Mouse (Mus musculus) frontal cortex, adult (tissue): ENCODE results near the gene D230025D16Rik.
"Not testable (repeated sequence)": the region's sequence is repeated elsewhere in the genome, so short reads cannot be mapped to it uniquely, and the experiment has no call there.

Source experiments
- ATAC-seq: cut with Nextera tagmentation; 2 replicates; pipeline ENCODE4 v1.9.2; 2017; ENCODE audit warnings: mild to moderate bottlenecking, moderate library complexity, mixed read lengths; ENCODE audit not compliant: low TSS enrichment

The D230025D16Rik gene

GRCm38 (mm10) chr8:105291802-105292201 is 66.9 kb downstream of the D230025D16Rik start:
- not testable (repeated sequence) for ATAC-seq

DNA sequence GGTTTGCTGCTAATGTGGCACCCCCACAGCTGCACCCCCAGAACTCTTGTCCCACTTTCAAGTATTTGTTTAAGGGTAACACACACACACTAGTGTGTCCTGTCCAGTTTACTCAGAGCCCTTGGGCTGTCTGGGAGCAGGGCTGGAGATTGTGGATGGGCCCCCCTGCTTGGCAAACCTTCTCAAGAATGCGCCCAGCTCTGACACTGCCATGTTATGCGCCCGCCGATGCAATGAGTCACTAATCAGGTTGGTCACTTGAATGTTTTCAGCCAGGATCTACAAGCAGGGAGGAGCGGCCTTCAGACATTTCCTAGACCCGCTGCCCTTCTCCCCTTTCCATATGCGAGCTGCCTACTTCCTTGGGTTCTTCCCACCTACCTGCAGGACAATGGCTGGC is 67.5 kb downstream of the D230025D16Rik start:
- no peak for ATAC-seq

GRCm38 (mm10) chr8:105293405-105293804 is 68.5 kb downstream of the D230025D16Rik start:
- ATAC-seq: no peak

GRCm38 (mm10) chr8:105294776-105295175 is 69.8 kb downstream of the D230025D16Rik start:
- no peak for ATAC-seq

DNA sequence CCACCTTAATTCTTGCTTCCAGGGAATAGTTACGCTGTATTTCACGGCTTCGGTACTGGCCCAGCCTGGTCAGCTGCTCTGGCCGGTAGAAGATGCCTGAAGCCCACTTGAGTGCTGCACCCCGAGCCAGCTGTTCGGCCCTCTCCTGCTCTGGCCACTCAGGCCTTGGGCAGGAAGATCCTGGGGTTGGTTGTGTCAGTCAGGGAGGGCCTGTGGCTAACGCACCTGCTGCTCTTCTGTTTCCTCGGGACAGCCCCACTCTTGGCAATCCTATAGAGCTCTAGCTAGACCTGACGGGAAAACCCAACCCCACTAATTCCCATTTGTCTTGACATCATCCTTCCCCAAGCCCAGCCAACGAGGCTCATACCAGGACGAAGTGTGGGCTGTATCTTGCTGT is 70.3 kb downstream of the D230025D16Rik start:
- no peak for ATAC-seq

GRCm38 (mm10) chr8:105295895-105296573 is 71.1 kb downstream of the D230025D16Rik start, which contains the start of gene Exoc3l:
Gene Exoc3l (minus strand): TSS chr8:105296101.
- no peak for ATAC-seq

DNA sequence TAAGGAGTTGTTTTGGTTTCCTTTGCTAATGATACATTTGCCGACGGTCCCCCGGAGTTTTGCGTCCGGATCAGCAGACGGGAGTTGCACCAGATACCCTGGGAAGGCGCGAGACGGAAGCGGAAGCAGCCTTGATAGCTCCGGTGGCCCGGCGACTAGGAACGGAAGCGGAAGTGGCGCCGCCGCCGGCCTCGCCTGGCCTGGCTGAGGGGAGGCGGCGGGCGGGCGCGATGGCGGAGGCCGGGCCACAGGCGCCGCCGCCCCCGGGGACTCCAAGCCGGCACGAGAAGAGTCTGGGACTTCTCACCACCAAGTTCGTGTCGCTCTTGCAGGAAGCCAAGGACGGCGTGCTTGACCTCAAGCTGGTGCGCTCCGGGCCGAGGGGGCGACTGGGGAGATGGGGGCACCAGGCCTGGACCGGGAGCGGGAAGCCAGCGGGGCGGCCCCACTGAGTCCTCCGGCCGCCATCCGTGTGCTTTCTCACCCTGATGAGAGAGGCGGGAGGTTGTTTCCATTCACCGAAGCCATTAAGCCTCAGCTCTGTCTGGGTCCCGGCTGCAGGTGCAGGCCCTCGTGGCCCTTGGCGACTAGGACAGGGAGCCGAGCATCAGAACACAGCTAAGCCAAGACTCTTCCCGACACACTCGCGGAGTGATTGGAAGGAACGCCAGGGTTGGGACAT is 72.7 kb downstream of the D230025D16Rik start, which contains the start of gene E2f4:
E2f4 (plus strand) TSS at position 153 of the 682 bp plus-strand sequence.
- ATAC-seq: peak; percentile 95

DNA sequence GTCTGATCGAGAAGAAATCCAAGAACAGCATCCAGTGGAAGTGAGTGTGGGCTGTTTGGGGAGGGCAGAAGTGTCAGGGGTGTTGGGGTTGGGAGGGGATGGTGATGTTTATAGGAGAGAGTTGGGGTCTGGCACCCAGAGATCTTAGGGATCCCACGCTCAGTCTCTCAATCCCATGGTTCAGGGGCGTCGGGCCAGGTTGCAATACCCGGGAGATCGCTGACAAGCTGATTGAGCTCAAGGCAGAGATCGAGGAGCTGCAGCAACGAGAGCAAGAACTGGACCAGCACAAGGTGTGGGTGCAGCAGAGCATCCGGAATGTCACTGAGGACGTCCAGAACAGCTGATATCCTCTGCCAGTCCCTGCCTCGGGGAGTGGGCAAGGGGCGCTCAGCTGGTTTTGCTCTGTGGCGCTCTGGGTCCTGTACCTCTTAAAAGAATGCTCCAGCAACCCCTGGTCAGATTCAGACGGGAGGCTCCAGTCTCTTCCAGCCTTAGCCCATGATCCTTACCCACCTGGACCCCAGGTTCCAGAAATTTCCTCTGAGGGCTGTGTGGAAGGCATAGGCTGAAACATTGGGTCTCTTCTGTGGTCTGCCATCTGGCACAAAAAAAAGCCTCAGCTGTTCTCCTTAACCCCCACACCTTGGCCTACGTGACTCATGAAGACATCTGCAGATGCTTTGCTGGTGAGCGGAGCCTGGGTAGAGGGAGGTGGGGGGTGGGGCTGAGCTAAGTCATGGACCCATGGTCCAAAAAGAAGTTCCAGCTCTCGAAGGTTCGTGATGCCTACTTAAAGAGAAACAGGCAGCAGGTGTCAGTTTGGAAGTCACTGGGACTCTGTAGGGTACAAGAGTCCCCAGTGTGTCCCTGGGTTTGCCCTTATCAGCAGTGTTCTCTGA is 73.7 kb downstream of the D230025D16Rik start:
- no peak for ATAC-seq

DNA sequence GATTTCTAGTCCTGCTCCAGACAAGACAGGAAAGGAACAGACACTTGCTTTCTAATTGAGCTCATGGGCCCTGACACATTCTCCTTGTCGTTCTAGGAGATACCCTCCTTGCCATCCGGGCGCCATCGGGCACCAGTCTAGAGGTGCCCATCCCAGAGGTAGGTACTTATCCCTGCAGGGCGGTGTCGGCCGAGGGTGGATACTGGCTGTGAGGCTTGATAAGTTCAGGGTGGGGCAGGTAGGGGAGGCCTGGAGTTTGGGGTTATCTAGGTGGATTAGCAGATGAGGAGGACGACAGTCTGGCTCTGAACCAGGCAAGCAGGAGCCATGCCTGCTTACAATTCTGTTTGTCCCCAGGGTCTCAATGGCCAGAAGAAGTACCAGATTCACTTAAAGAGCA is 75.0 kb downstream of the D230025D16Rik start:
- ATAC-seq: no peak
